Mouse (Mus musculus) kidney, embryonic 15.5 days (tissue): ENCODE results near the gene Jund. TPM values are rescaled to one million over a fixed set of nuclear protein-coding genes. Genes with fewer than 3 reads are reported as not detected.

Experiments used
- ATAC-seq: fragments of 200-750 bp; cut with Nextera tagmentation; replicated peaks from 2 replicates; pipeline ENCODE4 v1.8.0; 2017; ENCODE audit warnings: moderate TSS enrichment; ENCODE audit not compliant: low FRiP score
- H3K27ac ChIP-seq: fragments of 300-500 bp; sonication (generic); 2 replicates; pipeline ENCODE4 v1.5.1; 2015; ENCODE audit warnings: mild to moderate bottlenecking, inconsistent platforms
- H3K27me3 ChIP-seq: fragments of 300-500 bp; sonication (generic); 2 replicates; pipeline ENCODE4 v1.6.1; 2015; ENCODE audit warnings: inconsistent platforms
- H3K36me3 ChIP-seq: fragments of 300-500 bp; sonication (generic); 2 replicates; pipeline ENCODE4 v1.6.1; 2015; ENCODE audit warnings: inconsistent platforms
- H3K4me1 ChIP-seq: fragments of 300-500 bp; sonication (generic); 2 replicates; pipeline ENCODE4 v1.6.1; 2015; ENCODE audit warnings: inconsistent platforms
- H3K4me2 ChIP-seq: fragments of 300-500 bp; sonication (generic); 2 replicates; pipeline ENCODE4 v1.6.1; 2015; ENCODE audit warnings: moderate library complexity, mild to moderate bottlenecking, inconsistent platforms
- H3K4me3 ChIP-seq: fragments of 300-500 bp; sonication (generic); replicated peaks from 2 replicates; pipeline ENCODE4 v1.5.1; 2015; ENCODE audit warnings: mild to moderate bottlenecking, inconsistent platforms
- H3K9ac ChIP-seq: fragments of 300-500 bp; sonication (generic); 2 replicates; pipeline ENCODE4 v1.6.1; 2015; ENCODE audit warnings: mild to moderate bottlenecking, inconsistent platforms
- H3K9me3 ChIP-seq: fragments of 300-500 bp; sonication (generic); replicated peaks from 2 replicates; pipeline ENCODE4 v1.6.1; 2016; ENCODE audit warnings: inconsistent platforms
- WGBS: fragments of 180-500 bp; shearing (Covaris S2); methylation state at CpG from one replicate; pipeline ENCODE4 v1.1.7; 2015; ENCODE audit warnings: mixed read lengths; 5-methylcytosine and 5-hydroxymethylcytosine counted together
- polyA plus RNA-seq: library from polyadenylated mRNA; unstranded; fragments of >200 nt; fragmentation: Nextera tagmentation; extraction: Ambion mirVana; gene quantifications from 2 replicates; pipeline ENCODE4 v1.2.1, GENCODE M21; 2015

Jund gene
- polyA plus RNA-seq, 1 experiment from 2014 or later = 68.1 TPM

DNA sequence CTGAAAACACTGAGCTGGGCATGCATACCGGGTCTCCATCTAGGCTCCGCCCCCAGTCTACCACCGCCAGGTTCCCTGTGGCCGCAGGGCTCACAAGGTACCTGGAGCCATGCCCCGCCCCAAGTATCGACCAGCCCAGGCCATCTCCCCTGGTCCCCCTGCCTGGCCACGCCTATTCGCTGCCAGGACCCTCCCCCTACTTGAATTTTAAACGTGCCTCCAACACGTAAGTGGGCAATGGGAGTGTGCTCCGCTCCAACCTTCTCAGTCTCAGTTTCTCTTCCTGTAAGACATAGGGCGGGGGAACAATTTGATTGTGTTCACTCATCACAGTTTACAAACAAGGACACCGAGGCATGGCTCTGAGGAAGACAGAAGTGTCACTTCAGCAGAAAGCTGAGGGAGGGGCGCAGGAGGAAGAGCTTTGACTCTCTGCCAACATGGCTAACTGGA is 38.5 kb upstream of the Jund start, which contains the start of gene Pgpep1:
Gene Pgpep1, minus strand, starts transcription at position 116 of the 453 bp plus-strand sequence.
- Histone ChIP-seq H3K4me2 (peak within 1 kb of the TSS; percentile 85), H3K9me3 (no peaks in the 10 kb centered on the region), H3K36me3 (peaks cover 22% of the 10 kb centered on the region), H3K4me1 (peaks cover 38% of the 10 kb centered on the region), H3K9ac (peak within 1 kb of the TSS; percentile 70), H3K27ac (peak within 1 kb of the TSS; percentile 91), H3K4me3 (peak within 1 kb of the TSS; percentile 77), H3K27me3 (no peaks in the 10 kb centered on the region)
- 4% methylated on average over 14 of the region's 14 CpGs for WGBS
- ATAC-seq = peak; percentile 72

DNA sequence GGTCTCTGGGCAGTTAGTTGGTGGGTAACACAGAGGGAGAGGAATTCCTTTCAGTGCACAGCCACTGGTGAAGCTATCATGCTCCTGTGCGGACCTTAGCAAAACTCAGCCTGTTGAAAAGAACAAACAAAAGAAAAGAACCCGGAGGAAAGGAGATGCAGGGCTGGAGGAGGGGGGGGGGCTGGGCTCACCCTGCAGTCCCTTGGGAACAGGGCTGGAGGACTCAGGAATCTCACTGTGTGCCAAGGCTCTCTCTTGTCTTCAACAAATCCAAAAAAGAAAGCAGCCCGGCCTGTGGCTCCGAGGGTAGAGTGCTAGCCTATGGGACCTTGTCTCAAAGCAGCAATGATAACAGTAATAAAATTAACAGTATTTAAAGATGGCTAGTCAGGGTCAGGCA is 35.1 kb upstream of the Jund start:
- Histone ChIP-seq H3K27me3 (no peaks in the 10 kb centered on the region), H3K9me3 (no peaks in the 10 kb centered on the region), H3K4me1 (peaks cover 24% of the 10 kb centered on the region), H3K9ac (no peak overlapping the region), H3K4me2 (no peak overlapping the region), H3K27ac (no peak overlapping the region), H3K36me3 (no peaks in the 10 kb centered on the region), H3K4me3 (no peak overlapping the region)
- no peak for ATAC-seq
- 50% methylated on average over 4 of the region's 4 CpGs for WGBS

- Histone ChIP-seq H3K27ac (no peak overlapping the region), H3K9me3 (no peaks in the 10 kb centered on the region), H3K4me1 (peaks cover 18% of the 10 kb centered on the region), H3K4me2 (no peak overlapping the region), H3K36me3 (no peaks in the 10 kb centered on the region), H3K9ac (no peak overlapping the region), H3K4me3 (no peak overlapping the region), H3K27me3 (no peaks in the 10 kb centered on the region)
- WGBS = 80% methylated on average over 3 of the region's 3 CpGs
- ATAC-seq = no peak
These were observed 34.1 kb upstream of the Jund start for GRCm38 (mm10) chr8:70664631-70665030.

- peak; percentile 61; the same call in 1 of the 2 replicates for ATAC-seq
- peaks cover 10% of the 10 kb centered on the region for H3K4me1 ChIP-seq
These were observed 33.1 kb upstream of the Jund start for GRCm38 (mm10) chr8:70665599-70665998.

GRCm38 (mm10) chr8:70667071-70667470 is 31.7 kb upstream of the Jund start:
- H3K4me3 ChIP-seq = no peak overlapping the region
- ATAC-seq = no peak
- H3K4me2 ChIP-seq = no peak overlapping the region
- no peak overlapping the region for H3K27ac ChIP-seq
- H3K9ac ChIP-seq = no peak overlapping the region
- H3K36me3 ChIP-seq = no peaks in the 10 kb centered on the region
- 60% methylated on average over 5 of the region's 5 CpGs for WGBS
- H3K9me3 ChIP-seq = no peaks in the 10 kb centered on the region
- H3K27me3 ChIP-seq = no peaks in the 10 kb centered on the region
- peaks cover 22% of the 10 kb centered on the region for H3K4me1 ChIP-seq

More at GRCm38 (mm10) chr8:70665599-70665998, 33.1 kb upstream of the Jund start:
- H3K27me3 ChIP-seq = no peaks in the 10 kb centered on the region
- H3K4me3 ChIP-seq = no peak overlapping the region
- WGBS = 60% methylated on average over 2 of the region's 2 CpGs
- no peaks in the 10 kb centered on the region for H3K9me3 ChIP-seq
- H3K27ac ChIP-seq = peak overlapping the region; percentile 64; the same call in 1 of the 2 replicates
- H3K36me3 ChIP-seq = no peaks in the 10 kb centered on the region
- H3K9ac ChIP-seq = no peak overlapping the region
- H3K4me2 ChIP-seq = no peak overlapping the region

GRCm38 (mm10) chr8:70671615-70672324 is 27.0 kb upstream of the Jund start:
- Histone ChIP-seq H3K9ac (no peak overlapping the region), H3K27me3 (no peaks in the 10 kb centered on the region), H3K4me2 (no peak overlapping the region), H3K4me1 (peaks cover 42% of the 10 kb centered on the region), H3K36me3 (peaks cover 6% of the 10 kb centered on the region; the same call in 1 of the 2 replicates), H3K4me3 (no peak overlapping the region), H3K27ac (peak overlapping the region; percentile 97), H3K9me3 (no peaks in the 10 kb centered on the region)
- ATAC-seq = no peak
- WGBS = 61% methylated on average over 10 of the region's 10 CpGs

DNA sequence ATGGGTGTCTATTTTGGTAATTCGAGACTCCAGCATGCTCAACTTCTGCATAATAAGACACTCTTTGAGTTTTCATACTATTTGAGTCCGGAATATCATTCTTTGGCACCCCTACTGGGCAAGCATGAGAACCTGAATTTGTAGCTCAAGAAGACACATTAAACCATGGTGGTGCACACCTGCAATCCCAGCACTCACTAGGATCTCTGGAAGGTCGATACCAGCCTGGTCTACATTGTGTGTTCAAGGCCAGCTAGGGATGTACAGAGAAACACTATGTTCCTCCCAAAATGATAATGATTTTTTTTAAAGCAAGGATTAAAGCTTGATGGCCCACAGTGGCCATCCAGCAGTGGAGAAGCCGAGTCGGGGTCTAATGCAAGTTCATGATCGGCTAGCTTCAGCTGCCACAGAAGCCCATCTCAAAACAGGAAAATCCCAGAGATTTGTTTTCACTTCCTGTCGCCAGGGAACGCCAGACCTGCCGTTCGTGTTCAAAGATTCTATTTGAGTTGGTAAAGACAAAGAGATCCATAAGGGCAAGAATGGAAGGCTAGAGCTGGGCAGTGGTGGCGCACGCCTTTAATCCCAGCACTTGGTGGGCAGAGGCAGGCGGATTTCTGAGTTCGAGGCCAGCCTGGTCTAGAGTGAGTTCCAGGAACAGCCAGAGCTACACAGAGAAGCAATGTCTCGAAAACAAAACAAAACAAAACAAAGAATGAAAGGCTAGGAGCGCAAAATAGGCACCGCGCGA is 26.2 kb upstream of the Jund start:
- H3K36me3 ChIP-seq = peaks cover 12% of the 10 kb centered on the region
- peak overlapping the region; percentile 70 for H3K4me2 ChIP-seq
- no peaks in the 10 kb centered on the region for H3K9me3 ChIP-seq
- peaks cover 43% of the 10 kb centered on the region for H3K4me1 ChIP-seq
- peak overlapping the region; percentile 97 for H3K27ac ChIP-seq
- peak overlapping the region; percentile 71 for H3K4me3 ChIP-seq
- peak; percentile 13; the same call in 1 of the 2 replicates for ATAC-seq
- 40% methylated on average over 19 of the region's 19 CpGs for WGBS
- H3K9ac ChIP-seq = peak overlapping the region; percentile 52
- H3K27me3 ChIP-seq = no peaks in the 10 kb centered on the region

DNA sequence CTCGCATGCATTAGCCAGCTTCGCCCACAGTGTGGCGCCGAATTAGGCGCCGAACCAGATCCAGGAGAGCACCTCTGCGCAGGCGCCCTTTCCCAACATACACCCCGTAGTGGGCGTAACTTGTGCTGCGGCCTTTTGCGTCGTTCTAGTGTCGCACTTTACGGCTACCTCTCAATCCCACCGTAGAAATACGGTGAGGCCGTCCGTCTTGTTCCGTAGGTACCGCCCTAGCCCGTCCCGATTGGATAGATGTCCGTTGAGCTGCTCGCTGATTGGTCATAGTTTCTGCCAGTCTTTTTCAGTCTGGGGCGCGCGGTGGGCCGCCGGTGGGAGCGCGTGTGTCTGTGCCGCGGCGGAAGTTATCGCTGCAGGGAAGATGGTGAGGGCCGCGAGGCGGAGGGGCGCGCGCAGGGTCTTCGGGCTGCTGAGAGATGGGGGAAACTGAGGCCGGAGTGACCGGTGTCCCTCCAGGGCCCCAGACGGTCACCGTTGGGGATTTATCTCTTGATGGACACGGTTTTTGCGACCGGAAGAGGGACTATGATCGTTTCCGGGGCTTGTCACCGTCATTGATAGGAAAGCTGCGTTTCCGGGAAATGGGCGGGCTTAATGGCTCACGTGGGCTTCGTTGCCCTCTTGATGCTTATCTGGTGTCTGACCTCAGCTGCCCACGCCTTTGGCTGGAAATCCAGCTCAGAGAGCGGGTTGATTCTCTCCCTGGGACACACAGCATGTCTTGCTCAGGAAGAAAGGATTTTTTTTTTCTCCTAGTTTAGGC is 25.5 kb upstream of the Jund start, which contains the start of gene Lsm4:
Gene Lsm4, plus strand, starts transcription at position 170 of the 778 bp plus-strand sequence.
- H3K27ac ChIP-seq = peak within 1 kb of the TSS; percentile 97
- H3K36me3 ChIP-seq = peaks cover 19% of the 10 kb centered on the region
- under 1% methylated on average over 60 of the region's 60 CpGs for WGBS
- H3K4me3 ChIP-seq = peak within 1 kb of the TSS; percentile 71
- peak within 1 kb of the TSS; percentile 62 for H3K9ac ChIP-seq
- peak; percentile 96 for ATAC-seq
- H3K9me3 ChIP-seq = no peaks in the 10 kb centered on the region
- H3K4me2 ChIP-seq = peak within 1 kb of the TSS; percentile 70
- H3K4me1 ChIP-seq = peaks cover 50% of the 10 kb centered on the region
- no peaks in the 10 kb centered on the region for H3K27me3 ChIP-seq

DNA sequence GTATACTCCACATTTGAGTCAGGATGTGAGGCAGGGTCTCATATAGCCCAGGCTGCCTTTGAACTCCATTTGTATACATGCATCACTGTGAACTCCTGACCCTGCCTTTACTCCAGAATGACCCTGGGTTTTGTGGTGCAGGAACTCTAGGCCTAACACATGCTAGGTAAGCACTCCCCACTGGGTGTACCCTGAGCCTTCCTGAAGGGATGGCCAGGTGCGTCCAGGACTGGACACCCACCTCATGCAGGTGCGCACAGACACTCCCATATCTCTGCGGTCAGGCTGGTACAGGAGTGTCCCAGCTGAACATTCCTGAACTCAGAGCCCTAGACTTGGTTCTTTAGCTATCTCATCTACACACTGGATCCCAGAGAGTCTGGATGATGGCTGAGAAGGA is 24.6 kb upstream of the Jund start:
- Histone ChIP-seq H3K9me3 (no peaks in the 10 kb centered on the region), H3K27me3 (no peaks in the 10 kb centered on the region), H3K4me3 (peak overlapping the region; percentile 71), H3K27ac (peak overlapping the region; percentile 97), H3K9ac (peak overlapping the region; percentile 62), H3K36me3 (peaks cover 28% of the 10 kb centered on the region), H3K4me2 (peak overlapping the region; percentile 70), H3K4me1 (peaks cover 51% of the 10 kb centered on the region)
- 82% methylated on average over 3 of the region's 3 CpGs for WGBS
- ATAC-seq = no peak

GRCm38 (mm10) chr8:70674716-70675115 is 24.0 kb upstream of the Jund start:
- H3K27ac ChIP-seq = peak overlapping the region; percentile 97
- WGBS = 61% methylated on average over 4 of the region's 4 CpGs
- peak overlapping the region; percentile 70 for H3K4me2 ChIP-seq
- no peak for ATAC-seq
- H3K27me3 ChIP-seq = no peaks in the 10 kb centered on the region
- no peak overlapping the region for H3K4me3 ChIP-seq
- H3K9ac ChIP-seq = peak overlapping the region; percentile 62
- H3K36me3 ChIP-seq = peaks cover 34% of the 10 kb centered on the region
- H3K4me1 ChIP-seq = peaks cover 51% of the 10 kb centered on the region
- H3K9me3 ChIP-seq = no peaks in the 10 kb centered on the region

GRCm38 (mm10) chr8:70675336-70675735 is 23.4 kb upstream of the Jund start:
- Histone ChIP-seq H3K27me3 (no peaks in the 10 kb centered on the region), H3K4me1 (peaks cover 51% of the 10 kb centered on the region), H3K4me2 (no peak overlapping the region), H3K9ac (no peak overlapping the region), H3K9me3 (no peaks in the 10 kb centered on the region), H3K27ac (peak overlapping the region; percentile 97), H3K36me3 (peaks cover 35% of the 10 kb centered on the region), H3K4me3 (no peak overlapping the region)
- no peak for ATAC-seq
- 85% methylated on average over 1 of the region's 1 CpGs for WGBS
